Mouse (Mus musculus) brain, adult 10 weeks (tissue): ENCODE results near the gene Cdadc1. TPM values are rescaled to one million over a fixed set of nuclear protein-coding genes. Genes with fewer than 3 reads are reported as not detected.

Experiments
- polyA plus RNA-seq: library from polyadenylated mRNA; stranded (reverse); fragments of 350-450 nt; fragmentation: Illumina TruSeq; extraction: RNeasy Lipid Tissue Mini Kit (QIAGEN cat#74804); gene quantifications from one replicate; pipeline ENCODE4 v1.2.3, GENCODE M21; 2015; ENCODE audit warnings: low read depth, low replicate concordance

The Cdadc1 gene
- polyA plus RNA-seq, result 53.8 TPM

DNA sequence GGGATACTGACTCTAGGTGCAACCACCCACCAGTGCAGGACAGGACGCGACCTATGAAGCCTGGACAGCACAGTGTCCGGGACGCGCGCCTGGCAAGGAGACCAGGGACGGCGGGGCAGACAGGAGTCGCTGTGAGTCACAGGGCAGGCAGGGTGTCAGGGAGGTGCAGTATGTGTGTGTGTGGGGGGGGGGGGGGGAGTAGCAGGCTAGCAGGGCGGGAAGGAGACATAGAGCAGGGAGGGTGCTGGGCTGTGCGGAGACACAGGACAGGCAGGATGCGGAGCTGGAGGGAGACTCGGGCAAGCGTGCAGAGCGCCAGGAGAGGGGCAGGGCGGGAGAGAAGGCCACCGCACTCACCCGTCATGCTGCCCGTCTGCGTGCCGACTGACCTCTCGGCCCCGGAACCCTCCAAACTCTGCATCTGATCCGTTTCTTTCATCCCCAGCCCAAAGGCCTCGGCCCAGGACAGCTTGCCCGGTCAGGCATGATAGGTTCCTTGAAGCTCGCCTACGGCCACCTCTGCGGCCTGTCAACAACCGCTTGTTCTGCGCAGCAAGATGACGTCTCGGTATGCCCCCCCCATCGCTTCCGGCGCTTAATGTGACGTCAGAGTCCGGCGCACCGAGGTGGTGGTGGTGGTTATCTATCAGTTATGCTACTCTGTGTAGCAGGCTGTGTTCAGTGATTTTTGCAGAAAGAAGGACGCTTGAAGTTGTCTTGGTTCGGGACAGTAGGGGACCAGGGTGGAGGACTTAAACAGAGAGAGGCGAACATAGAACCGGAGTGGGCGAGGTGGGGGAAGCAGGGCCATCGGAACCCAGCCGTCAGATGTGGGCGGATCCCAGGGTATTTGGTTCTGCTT lies at the start of gene Cdadc1:
Gene Cdadc1 (minus strand): TSS at position 562 of the 862 bp plus-strand sequence.

DNA sequence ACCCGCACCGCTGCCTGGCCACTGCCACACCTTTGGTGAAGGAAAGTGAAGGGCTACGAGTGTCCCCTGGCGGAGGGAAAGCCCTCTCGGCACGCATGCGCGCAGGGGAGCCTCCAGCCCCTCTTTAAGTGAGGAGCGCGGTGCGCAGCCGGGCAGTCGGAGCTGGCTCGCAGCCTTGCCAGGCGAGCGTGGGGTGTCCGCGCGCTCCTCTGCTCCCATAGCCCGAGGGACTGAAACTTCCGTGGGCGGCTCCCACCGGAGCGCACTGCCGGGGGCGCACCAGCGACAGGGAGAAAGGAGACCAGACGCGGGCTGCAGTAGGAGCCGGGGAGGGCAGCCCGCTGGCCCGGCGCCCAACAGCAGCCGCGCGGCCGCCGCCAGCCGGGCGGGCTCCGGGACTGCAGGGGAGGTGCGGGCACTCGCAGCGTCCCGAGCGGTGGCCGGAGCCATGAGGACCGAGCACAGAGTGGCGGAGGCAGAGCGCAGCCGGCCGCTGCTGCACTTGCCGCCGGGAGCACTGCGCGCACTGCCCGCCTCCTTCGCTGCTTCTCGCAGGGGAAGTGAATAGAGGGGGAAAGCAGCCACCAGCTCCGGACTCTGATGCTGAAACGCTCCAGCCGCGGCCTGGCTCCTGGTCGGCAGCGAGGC lies 27.5 kb upstream of the Cdadc1 start, which contains the start of gene Shisa2:
Gene Shisa2 (plus strand): TSS at position 151 of the 648 bp plus-strand sequence.

Other genes starting within 250 kb of the Cdadc1 start
- gene Phf11d, start 232.5 kb downstream of the Cdadc1 start, polyA plus RNA-seq, result 1.1 TPM
- gene Phf11c, start 202.6 kb downstream of the Cdadc1 start, polyA plus RNA-seq, result 0.52 TPM
- gene Setdb2, start 157.1 kb downstream of the Cdadc1 start, polyA plus RNA-seq, result 6.0 TPM
- gene Cab39l, start 157.0 kb downstream of the Cdadc1 start, polyA plus RNA-seq, result 41.6 TPM
- 2.7 TPM for gene Shisa2, start 27.3 kb upstream of the Cdadc1 start, polyA plus RNA-seq